Mouse (Mus musculus) lung, postnatal 0 days (tissue): Measurements from ENCODE around the gene Ambp. TPM values are rescaled to one million over a fixed set of nuclear protein-coding genes. Genes with fewer than 3 reads are reported as not detected.

Source experiments
- ATAC-seq: fragments of 200-750 bp; cut with Nextera tagmentation; 2 replicates; pipeline ENCODE4 v1.8.0; 2017; ENCODE audit warnings: moderate library complexity
- DNase-seq: peaks from one replicate; pipeline ENCODE4 v3.0.0-alpha.2; 2016; ENCODE audit warnings: low spot score
- H3K27ac ChIP-seq: fragments of 300-500 bp; sonication (generic); 2 replicates; pipeline ENCODE4 v1.5.1; 2014; ENCODE audit warnings: antibody characterized with exemption, mild to moderate bottlenecking, low read length, mixed read lengths
- H3K27me3 ChIP-seq: fragments of 300-500 bp; sonication (generic); replicated peaks from 2 replicates; pipeline ENCODE4 v1.6.1; 2014; ENCODE audit warnings: low read length, mixed read lengths; ENCODE audit not compliant: insufficient read depth
- H3K36me3 ChIP-seq: fragments of 300-500 bp; sonication (generic); 2 replicates; pipeline ENCODE4 v1.6.1; 2014; ENCODE audit warnings: low read length, mixed read lengths; ENCODE audit not compliant: insufficient read depth
- H3K4me1 ChIP-seq: fragments of 300-500 bp; sonication (generic); 2 replicates; pipeline ENCODE4 v1.6.1; 2014; ENCODE audit warnings: antibody characterized with exemption, low read depth, low read length, mixed read lengths; ENCODE audit not compliant: insufficient read depth
- H3K4me2 ChIP-seq: fragments of 300-500 bp; sonication (generic); replicated peaks from 2 replicates; pipeline ENCODE4 v1.6.1; 2014; ENCODE audit warnings: low read depth, mild to moderate bottlenecking, low read length, moderate library complexity, mixed read lengths
- H3K4me3 ChIP-seq: fragments of 300-500 bp; sonication (generic); 2 replicates; pipeline ENCODE4 v1.5.1; 2014; ENCODE audit warnings: low read depth, low read length
- H3K9ac ChIP-seq: fragments of 300-500 bp; sonication (generic); replicated peaks from 2 replicates; pipeline ENCODE4 v1.6.1; 2014; ENCODE audit warnings: low read depth, mild to moderate bottlenecking
- H3K9me3 ChIP-seq: fragments of 300-500 bp; sonication (generic); 2 replicates; pipeline ENCODE4 v1.6.1; 2016; ENCODE audit warnings: low read length, mixed read lengths
- CTCF ChIP-seq: IDR thresholded peaks from 2 replicates; pipeline ENCODE4 v1.5.1; 2016; ENCODE audit warnings: antibody characterized with exemption, mild to moderate bottlenecking
- EP300 ChIP-seq: IDR thresholded peaks from 2 replicates; pipeline ENCODE4 v1.6.1; 2016; ENCODE audit warnings: antibody characterized with exemption, mild to moderate bottlenecking, control low read depth
- WGBS: fragments of 180-500 bp; shearing (Covaris S2); extraction: QIAGEN DNeasy Blood & Tissue Kit; methylation state at CpG from one replicate; pipeline ENCODE4 v1.1.7; 2014; 5-methylcytosine and 5-hydroxymethylcytosine counted together
- polyA plus RNA-seq: library from polyadenylated mRNA; unstranded; fragments of >200 nt; fragmentation: Nextera tagmentation; extraction: Ambion mirVana; gene quantifications from 2 replicates; pipeline ENCODE4 v1.2.1, GENCODE M21; 2015

Gene Ambp
- 0.11 and 0.33 TPM in 2 replicates for polyA plus RNA-seq

DNA sequence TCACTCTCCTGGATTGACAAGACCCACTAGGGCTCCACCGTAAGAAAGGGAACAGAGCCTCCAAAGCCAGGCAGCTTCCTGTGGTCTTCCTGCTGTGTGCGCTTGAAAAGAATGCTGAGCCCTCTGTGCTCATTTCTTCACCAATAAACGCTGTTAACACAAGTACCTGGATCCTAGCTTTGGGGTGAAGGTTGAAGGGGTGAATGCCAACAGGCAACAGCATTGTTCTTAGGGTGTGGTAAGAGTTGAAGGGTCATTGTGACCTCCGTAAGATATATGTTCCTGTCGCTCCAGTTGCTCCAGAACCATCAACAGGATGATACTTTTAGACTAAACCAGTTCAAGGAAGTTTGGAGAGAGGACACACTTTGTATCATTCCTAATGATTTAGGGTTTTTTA lies at the start of gene Ambp:
Gene Ambp, minus strand, starts transcription at position 101 of the 400 bp plus-strand sequence.
- Histone ChIP-seq H3K4me2 (no peak within 1 kb of the TSS), H3K36me3 (no peaks in the 10 kb centered on the region), H3K27ac (no peak within 1 kb of the TSS), H3K9ac (no peak within 1 kb of the TSS), H3K9me3 (no peaks in the 10 kb centered on the region), H3K27me3 (no peaks in the 10 kb centered on the region), H3K4me3 (no peak within 1 kb of the TSS), H3K4me1 (no peaks in the 10 kb centered on the region)
- TF ChIP-seq EP300, result no peak
- no peak for TF ChIP-seq CTCF
- ATAC-seq (no peak), DNase-seq (no peak)
- WGBS, result 58% methylated on average over 5 of the region's 5 CpGs

- WGBS, result 86% methylated on average over 7 of the region's 7 CpGs
- H3K27me3 ChIP-seq, result no peaks in the 10 kb centered on the region
- no peaks in the 10 kb centered on the region for H3K9me3 ChIP-seq
Measured at GRCm38 (mm10) chr4:63203874-63204273, 49.3 kb upstream of the Ambp start.

DNA sequence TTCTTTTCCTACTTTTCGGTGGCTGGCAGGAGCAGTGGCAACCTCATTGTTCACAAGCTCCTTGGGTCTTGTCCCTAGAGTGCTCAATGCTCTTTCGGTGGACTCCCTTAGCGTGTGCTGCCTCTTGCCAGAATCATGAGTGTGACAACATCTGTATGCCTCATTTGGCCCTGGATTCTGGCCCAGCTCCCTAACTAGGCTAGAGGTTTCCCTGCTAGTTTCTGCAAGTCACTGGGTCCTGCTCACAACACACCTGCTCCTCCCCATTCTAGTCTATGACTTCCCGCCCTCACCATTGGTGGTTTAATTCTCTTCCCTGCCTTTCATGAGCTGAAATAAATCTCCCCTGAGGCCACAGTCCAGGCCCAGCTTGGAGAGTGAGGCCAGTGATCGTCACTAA lies 44.8 kb upstream of the Ambp start:
- no peak for DNase-seq
- TF ChIP-seq CTCF (no peak), EP300 (no peak)

More at GRCm38 (mm10) chr4:63203874-63204273, 49.3 kb upstream of the Ambp start:
- Histone ChIP-seq H3K4me3 (no peak overlapping the region), H3K9ac (no peak overlapping the region), H3K4me1 (no peaks in the 10 kb centered on the region), H3K36me3 (no peaks in the 10 kb centered on the region), H3K4me2 (no peak overlapping the region), H3K27ac (no peak overlapping the region)
- no peak for ATAC-seq
- no peak for TF ChIP-seq EP300
- TF ChIP-seq CTCF, result no peak
- no peak for DNase-seq

GRCm38 (mm10) chr4:63194366-63194765 lies 39.8 kb upstream of the Ambp start:
- ATAC-seq, result peak; percentile 63
- H3K36me3 ChIP-seq, result no peaks in the 10 kb centered on the region
- WGBS, result 60% methylated on average over 2 of the region's 2 CpGs
- H3K4me2 ChIP-seq, result no peak overlapping the region
- no peaks in the 10 kb centered on the region for H3K27me3 ChIP-seq
- no peaks in the 10 kb centered on the region for H3K9me3 ChIP-seq
- H3K4me3 ChIP-seq, result no peak overlapping the region
- no peaks in the 10 kb centered on the region for H3K4me1 ChIP-seq
- H3K9ac ChIP-seq, result no peak overlapping the region
- TF ChIP-seq EP300 (no peak), CTCF (no peak)
- peak; percentile 47 for DNase-seq
- no peak overlapping the region for H3K27ac ChIP-seq

More for the DNA sequence above, 44.8 kb upstream of the Ambp start:
- Histone ChIP-seq H3K4me3 (no peak overlapping the region), H3K4me1 (no peaks in the 10 kb centered on the region), H3K36me3 (no peaks in the 10 kb centered on the region), H3K27ac (no peak overlapping the region), H3K4me2 (no peak overlapping the region), H3K27me3 (no peaks in the 10 kb centered on the region), H3K9me3 (no peaks in the 10 kb centered on the region), H3K9ac (no peak overlapping the region)
- ATAC-seq, result no peak
- WGBS, result 89% methylated on average over 5 of the region's 5 CpGs

GRCm38 (mm10) chr4:63191641-63192040 lies 37.0 kb upstream of the Ambp start:
- H3K4me2 ChIP-seq, result no peak overlapping the region
- no peaks in the 10 kb centered on the region for H3K9me3 ChIP-seq
- no peak for TF ChIP-seq EP300
- TF ChIP-seq CTCF, result no peak
- no peak overlapping the region for H3K4me3 ChIP-seq
- H3K4me1 ChIP-seq, result no peaks in the 10 kb centered on the region
- WGBS, result 37% methylated on average over 5 of the region's 5 CpGs
- H3K36me3 ChIP-seq, result no peaks in the 10 kb centered on the region
- DNase-seq (no peak), ATAC-seq (no peak)
- no peak overlapping the region for H3K27ac ChIP-seq
- H3K9ac ChIP-seq, result no peak overlapping the region
- H3K27me3 ChIP-seq, result no peaks in the 10 kb centered on the region

- no peak overlapping the region for H3K4me3 ChIP-seq
- peak; percentile 93 for ATAC-seq
- H3K27me3 ChIP-seq, result no peaks in the 10 kb centered on the region
- DNase-seq, result peak; percentile 90
- peak overlapping the region; percentile 25; the same call in 1 of the 2 replicates for H3K4me2 ChIP-seq
- no peaks in the 10 kb centered on the region for H3K9me3 ChIP-seq
- H3K4me1 ChIP-seq, result no peaks in the 10 kb centered on the region
- WGBS, result 35% methylated on average over 21 of the region's 21 CpGs
- peak overlapping the region; percentile 57; the same call in 1 of the 2 replicates for H3K27ac ChIP-seq
- TF ChIP-seq EP300 (peak; percentile 31; the same call in 1 of the 2 replicates), CTCF (no peak; the same call in 1 of the 2 replicates)
- no peaks in the 10 kb centered on the region for H3K36me3 ChIP-seq
- no peak overlapping the region for H3K9ac ChIP-seq
Measured at GRCm38 (mm10) chr4:63186281-63186870, 31.8 kb upstream of the Ambp start.
